In the genomic region with DNA sequence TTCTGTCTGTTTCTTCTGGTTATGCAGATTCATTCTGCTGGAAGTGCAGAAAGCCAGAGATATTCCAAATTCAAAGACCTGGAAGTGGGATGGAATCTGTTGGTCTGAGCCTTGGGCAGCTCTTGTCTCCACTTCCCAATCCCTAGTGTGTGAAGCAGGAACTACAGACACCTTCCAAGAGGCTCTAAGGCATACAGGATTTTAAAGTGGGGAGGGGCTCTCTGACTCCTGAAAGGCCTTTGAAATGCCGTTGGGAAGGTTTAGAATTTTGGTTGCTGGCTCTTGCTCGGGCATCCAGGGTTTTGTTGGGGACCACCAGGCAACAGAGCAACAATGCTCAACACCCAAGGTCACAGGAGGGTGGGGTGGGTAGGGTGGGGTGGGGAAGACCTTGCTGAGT, we compare ENCODE assay signal across 14 mouse cellular contexts.
"Had no signal": no experiment of that assay in that cellular context is flagged by ENCODE, and none has a peak within 500 bp of the region (broad histone marks: within the 10 kb centered on the region; RNA-seq: fewer than 3 reads in every experiment).

No protein-coding gene starts in this region.

- H3K9ac ChIP-seq: kidney, embryonic 15.5 days; liver, embryonic 13.5 days; midbrain, embryonic 15.5 days; neural tube, embryonic 12.5 days had no signal

- ATAC-seq: intestine, embryonic 16.5 days; midbrain, embryonic 15.5 days had no signal

- H3K4me2 ChIP-seq: kidney, embryonic 15.5 days; liver, embryonic 13.5 days; midbrain, embryonic 11.5 days; midbrain, embryonic 15.5 days; neural tube, embryonic 12.5 days had no signal

- H3K9me3 ChIP-seq: kidney, embryonic 15.5 days; limb, embryonic 10.5 days; liver, embryonic 13.5 days; megakaryocyte, embryonic 14.5 days; midbrain, embryonic 15.5 days; neural tube, embryonic 12.5 days had no signal

- H3K27ac ChIP-seq: kidney, embryonic 15.5 days; limb, embryonic 10.5 days; liver, embryonic 13.5 days; midbrain, embryonic 15.5 days; neural tube, embryonic 12.5 days; stomach, postnatal 0 days had no signal

- DNase-seq: layer of hippocampus, adult 9-11 months; liver, embryonic 13.5 days; lung, adult 2 months; right cerebral cortex, adult 18-20 months; right cerebral cortex, postnatal 25 days; thymus, postnatal 4 days had no signal

- H3K27me3 ChIP-seq: kidney, embryonic 15.5 days; midbrain, embryonic 15.5 days; neural tube, embryonic 12.5 days had no signal

- H3K36me3 ChIP-seq: kidney, embryonic 15.5 days; limb, embryonic 10.5 days; liver, embryonic 13.5 days; midbrain, embryonic 15.5 days; neural tube, embryonic 12.5 days had no signal

- H3K4me3 ChIP-seq: kidney, embryonic 15.5 days; limb, embryonic 10.5 days; liver, embryonic 13.5 days; megakaryocyte, embryonic 14.5 days; midbrain, embryonic 15.5 days; neural tube, embryonic 12.5 days had no signal
